Mouse (Mus musculus) bone marrow macrophage, adult 2 months (primary cell): ENCODE measurements around the gene Cmtm6. TPM values are rescaled to one million over a fixed set of nuclear protein-coding genes. Genes with fewer than 3 reads are reported as not detected.

Experiments used
- H3K27ac ChIP-seq: 2 replicates; pipeline ENCODE4 v1.5.1; 2012; ENCODE audit warnings: low read depth, low read length; ENCODE audit not compliant: insufficient read depth
- H3K4me1 ChIP-seq: 2 replicates; pipeline ENCODE4 v1.6.1; 2012; ENCODE audit warnings: low read length; ENCODE audit not compliant: control insufficient read depth, insufficient read depth
- H3K4me3 ChIP-seq: 2 replicates; pipeline ENCODE4 v1.5.1; 2012; ENCODE audit warnings: mild to moderate bottlenecking, low read length, moderate library complexity; ENCODE audit not compliant: insufficient read depth
- CTCF ChIP-seq: IDR thresholded peaks from 2 replicates; pipeline ENCODE4 v1.5.1; 2012; ENCODE audit warnings: low read depth, mild to moderate bottlenecking, low read length, moderate library complexity
- POLR2A ChIP-seq: IDR thresholded peaks from 2 replicates; pipeline ENCODE4 v1.6.1; 2012; ENCODE audit warnings: mild to moderate bottlenecking, low read depth, low read length, borderline replicate concordance
- polyA plus RNA-seq: library from polyadenylated mRNA; stranded (reverse); fragments of >200 nt; gene quantifications from 2 replicates; pipeline ENCODE4 v1.2.4, GENCODE M21; 2012; ENCODE audit not compliant: missing spikeins, insufficient read depth, insufficient read length

Gene Cmtm6
- polyA plus RNA-seq, 1 experiment: 95.2 TPM

- no peak for TF ChIP-seq CTCF
- no peak for TF ChIP-seq POLR2A
- Histone ChIP-seq H3K4me1 (peaks cover 60% of the 10 kb centered on the region), H3K27ac (peak overlapping the region; percentile 43), H3K4me3 (no peak overlapping the region)
These were observed 16.6 kb downstream of the Cmtm6 start for GRCm38 (mm10) chr9:114747466-114747865.

- Histone ChIP-seq H3K4me1 (peaks cover 31% of the 10 kb centered on the region), H3K27ac (no peak overlapping the region), H3K4me3 (no peak overlapping the region)
- TF ChIP-seq CTCF: no peak
- no peak for TF ChIP-seq POLR2A
These were observed 20.7 kb downstream of the Cmtm6 start for GRCm38 (mm10) chr9:114751582-114751981.

- no peak for TF ChIP-seq CTCF
- no peak for TF ChIP-seq POLR2A
- Histone ChIP-seq H3K27ac (0 out of 2 replicates have a peak overlapping the region, but pooled peaks have one; percentile 5), H3K4me3 (no peak overlapping the region), H3K4me1 (peaks cover 29% of the 10 kb centered on the region)
These were observed 21.4 kb downstream of the Cmtm6 start for GRCm38 (mm10) chr9:114752311-114752710.

- Histone ChIP-seq H3K4me1 (peaks cover 22% of the 10 kb centered on the region), H3K27ac (peak overlapping the region; percentile 89), H3K4me3 (peak overlapping the region; percentile 63)
- TF ChIP-seq POLR2A: no peak
- TF ChIP-seq CTCF: peak; percentile 50
These were observed 22.1 kb downstream of the Cmtm6 start for GRCm38 (mm10) chr9:114752863-114753484.

- peaks cover 22% of the 10 kb centered on the region for H3K4me1 ChIP-seq
- peak overlapping the region; percentile 76 for H3K27ac ChIP-seq
- H3K4me3 ChIP-seq: no peak overlapping the region
- TF ChIP-seq CTCF (no peak), POLR2A (no peak)
These were observed 27.4 kb downstream of the Cmtm6 start for GRCm38 (mm10) chr9:114758272-114758671.

GRCm38 (mm10) chr9:114758801-114759200, 27.9 kb downstream of the Cmtm6 start:
- TF ChIP-seq POLR2A: no peak
- Histone ChIP-seq H3K4me1 (peaks cover 22% of the 10 kb centered on the region), H3K4me3 (no peak overlapping the region), H3K27ac (peak overlapping the region; percentile 76)

GRCm38 (mm10) chr9:114759886-114760285, 29.0 kb downstream of the Cmtm6 start:
- Histone ChIP-seq H3K27ac (no peak overlapping the region), H3K4me1 (peaks cover 20% of the 10 kb centered on the region), H3K4me3 (no peak overlapping the region)
- no peak for TF ChIP-seq CTCF
- TF ChIP-seq POLR2A: no peak

- Histone ChIP-seq H3K4me3 (no peak overlapping the region), H3K4me1 (peaks cover 20% of the 10 kb centered on the region), H3K27ac (no peak overlapping the region)
- TF ChIP-seq CTCF (no peak), POLR2A (no peak)
These were observed 29.4 kb downstream of the Cmtm6 start for GRCm38 (mm10) chr9:114760353-114760752.

GRCm38 (mm10) chr9:114761848-114762247, 30.9 kb downstream of the Cmtm6 start:
- Histone ChIP-seq H3K4me3 (no peak overlapping the region), H3K27ac (no peak overlapping the region), H3K4me1 (peaks cover 17% of the 10 kb centered on the region)
- TF ChIP-seq CTCF (no peak), POLR2A (no peak)

GRCm38 (mm10) chr9:114763341-114763740, 32.4 kb downstream of the Cmtm6 start:
- no peak overlapping the region for H3K4me3 ChIP-seq
- no peak overlapping the region for H3K27ac ChIP-seq
- peak; percentile 69 for TF ChIP-seq CTCF
- TF ChIP-seq POLR2A: no peak
- peaks cover 14% of the 10 kb centered on the region for H3K4me1 ChIP-seq
